Mouse (Mus musculus) liver, embryonic 14.5 days (tissue): Measurements from ENCODE around the gene Sugct. TPM values are rescaled to one million over a fixed set of nuclear protein-coding genes. Genes with fewer than 3 reads are reported as not detected.

Experiments
- ATAC-seq: fragments of 200-750 bp; cut with Nextera tagmentation; 2 replicates; pipeline ENCODE4 v1.8.0; 2017; ENCODE audit warnings: moderate number of reproducible peaks, mild to moderate bottlenecking, moderate library complexity; ENCODE audit not compliant: insufficient read depth
- DNase-seq, 3 experiments: peaks; one replicate each; pipeline ENCODE4 v3.0.0-alpha.2; 2012 to 2013; ENCODE audit warnings: low read depth in 3 of 3, low spot score in 3 of 3
- H3K27ac ChIP-seq: fragments of 300-500 bp; sonication (generic); 2 replicates; pipeline ENCODE4 v1.5.1; 2014; ENCODE audit warnings: moderate library complexity, mild to moderate bottlenecking, control low read depth, inconsistent platforms
- H3K27me3 ChIP-seq: fragments of 300-500 bp; sonication (generic); 2 replicates; pipeline ENCODE4 v1.6.1; 2014; ENCODE audit warnings: mild to moderate bottlenecking, low read length, moderate library complexity; ENCODE audit not compliant: control insufficient read depth, insufficient read depth
- H3K36me3 ChIP-seq: fragments of 300-500 bp; sonication (generic); replicated peaks from 2 replicates; pipeline ENCODE4 v1.6.1; 2014; ENCODE audit warnings: low read depth; ENCODE audit not compliant: control insufficient read depth, insufficient read depth
- H3K4me1 ChIP-seq, 2 experiments: fragments of 200-500 bp in 1 of 2; fragments of 300-500 bp in 1 of 2; sonication (generic) in 1 of 2; replicated peaks; 2 replicates each; pipeline ENCODE4 v1.6.1; 2012 to 2014; ENCODE audit warnings: antibody characterized with exemption in 1 of 2, inconsistent platforms in 1 of 2, low read length in 1 of 2; ENCODE audit not compliant: control insufficient read depth in 2 of 2, insufficient read depth in 2 of 2
- H3K4me2 ChIP-seq: fragments of 300-500 bp; sonication (generic); 2 replicates; pipeline ENCODE4 v1.6.1; 2014; ENCODE audit warnings: low read depth, mild to moderate bottlenecking, control low read depth, moderate library complexity
- H3K4me3 ChIP-seq, 2 experiments: fragments of 200-500 bp in 1 of 2; fragments of 300-500 bp in 1 of 2; sonication (generic) in 1 of 2; 2 replicates each; pipeline ENCODE4 v1.5.1; 2012 to 2014; ENCODE audit warnings: low read depth in 2 of 2, low read length in 2 of 2, mild to moderate bottlenecking in 2 of 2, control low read depth in 1 of 2, inconsistent platforms in 1 of 2, moderate library complexity in 1 of 2; ENCODE audit not compliant: insufficient read depth in 1 of 2
- H3K9ac ChIP-seq: fragments of 300-500 bp; sonication (generic); replicated peaks from 2 replicates; pipeline ENCODE4 v1.6.1; 2014; ENCODE audit warnings: mild to moderate bottlenecking, control low read depth, moderate library complexity
- H3K9me3 ChIP-seq: fragments of 300-500 bp; sonication (generic); 2 replicates; pipeline ENCODE4 v1.6.1; 2016; ENCODE audit warnings: low read length, mixed read lengths; ENCODE audit not compliant: control insufficient read depth
- CTCF ChIP-seq: IDR thresholded peaks from 2 replicates; pipeline ENCODE4 v1.5.1; 2016; ENCODE audit warnings: antibody characterized with exemption, low read depth, control low read depth
- EP300 ChIP-seq: IDR thresholded peaks from 2 replicates; pipeline ENCODE4 v1.6.1; 2016; ENCODE audit warnings: antibody characterized with exemption, low read depth
- WGBS: fragments of 180-500 bp; shearing (Covaris S2); extraction: QIAGEN DNeasy Blood & Tissue Kit; methylation state at CpG from one replicate; pipeline ENCODE4 v1.1.7; 2014; ENCODE audit not compliant: insufficient replicate concordance; 5-methylcytosine and 5-hydroxymethylcytosine counted together
- polyA plus RNA-seq, 2 experiments: library from polyadenylated mRNA; depleted of rRNA in 1 of 2; stranded (reverse) in 1 of 2; unstranded in 1 of 2; fragments of >200 nt; fragmentation: Nextera tagmentation in 1 of 2; extraction: Ambion mirVana in 1 of 2; gene quantifications; 2 replicates each; pipeline versions ENCODE4 v1.2.1 to v1.2.3; 2012 to 2014

The Sugct gene
- polyA plus RNA-seq, 2 experiments = 1.4 to 2.9 TPM

DNA sequence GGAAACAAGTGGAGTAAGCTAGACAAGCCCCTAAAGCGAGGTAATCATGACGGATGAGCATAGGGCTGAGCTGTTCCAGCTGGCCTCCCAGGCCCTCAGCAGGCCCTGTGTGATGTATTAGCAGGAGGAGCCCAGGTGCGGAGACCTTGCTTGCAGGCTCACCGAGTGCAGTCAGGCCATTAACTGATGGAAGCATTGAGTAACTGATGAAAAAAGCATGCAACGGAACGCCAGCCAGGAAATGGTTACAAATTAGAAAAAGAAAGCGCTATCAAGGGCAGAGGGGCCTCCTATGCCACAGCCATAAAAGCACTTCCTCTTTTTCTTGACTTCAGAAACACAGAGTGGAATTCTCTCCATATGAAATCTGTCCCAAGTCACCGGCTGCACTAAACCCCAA is 510.1 kb downstream of the Sugct start:
- no peak for ATAC-seq
- Histone ChIP-seq H3K4me1 (no peaks in the 10 kb centered on the region), H3K27me3 (no peaks in the 10 kb centered on the region), H3K36me3 (no peaks in the 10 kb centered on the region), H3K27ac (no peak overlapping the region), H3K4me2 (no peak overlapping the region), H3K9ac (no peak overlapping the region), H3K9me3 (no peaks in the 10 kb centered on the region), H3K4me3 (no peak overlapping the region)
- 12% methylated on average over 8 of the region's 8 CpGs for WGBS
- DNase-seq = peak in 1 of 3 experiments; percentile 1
- TF ChIP-seq CTCF (no peak), EP300 (no peak)

DNA sequence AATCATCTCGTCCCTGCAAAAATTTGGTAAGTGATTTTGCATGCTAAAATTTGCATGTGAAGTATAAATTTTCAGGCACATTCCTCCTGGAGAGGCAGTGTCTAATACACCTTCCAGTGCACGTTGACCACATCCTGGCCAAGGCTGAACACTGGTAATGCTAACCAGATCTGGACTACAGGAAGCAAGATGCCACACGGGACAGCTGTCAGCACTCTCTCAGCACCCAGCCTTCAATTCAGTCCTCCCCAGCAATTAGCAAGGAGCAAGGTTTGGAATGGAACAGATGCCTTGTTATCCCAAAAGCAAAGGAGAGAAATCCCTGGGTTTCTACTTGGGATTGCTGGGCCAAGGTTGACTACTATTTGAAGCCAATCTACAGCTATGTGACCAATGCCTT is 529.4 kb downstream of the Sugct start:
- no peak for TF ChIP-seq EP300
- TF ChIP-seq CTCF = no peak
- Histone ChIP-seq H3K4me3 (no peak overlapping the region), H3K9me3 (no peaks in the 10 kb centered on the region), H3K9ac (no peak overlapping the region), H3K4me2 (no peak overlapping the region), H3K27ac (no peak overlapping the region), H3K4me1 (no peaks in the 10 kb centered on the region), H3K36me3 (no peaks in the 10 kb centered on the region), H3K27me3 (no peaks in the 10 kb centered on the region)
- ATAC-seq = no peak
- WGBS = 45% methylated on average over 3 of the region's 3 CpGs
- no peak for DNase-seq

DNA sequence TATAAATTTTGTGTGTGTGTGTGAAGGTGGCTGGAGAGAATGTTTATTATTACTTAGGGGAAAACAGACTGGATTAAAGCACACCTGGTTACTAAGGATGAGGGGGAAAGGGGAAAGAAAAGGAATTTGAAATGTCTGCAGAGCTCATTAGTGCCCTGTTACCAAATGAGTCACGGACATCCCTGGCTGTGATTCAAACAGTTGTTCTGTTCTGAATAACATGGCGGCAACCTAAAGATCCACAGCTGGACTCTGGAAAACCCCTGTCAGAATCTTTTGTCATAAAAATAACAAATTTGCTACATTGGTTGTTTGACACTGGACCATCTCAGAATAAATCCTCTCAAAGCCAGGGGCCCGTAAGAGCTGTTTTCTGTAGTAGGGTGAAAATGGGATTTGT is 530.6 kb downstream of the Sugct start:
- H3K36me3 ChIP-seq = no peaks in the 10 kb centered on the region
- H3K27me3 ChIP-seq = no peaks in the 10 kb centered on the region
- no peaks in the 10 kb centered on the region for H3K9me3 ChIP-seq
- H3K27ac ChIP-seq = no peak overlapping the region
- H3K9ac ChIP-seq = no peak overlapping the region
- TF ChIP-seq CTCF (no peak), EP300 (no peak)
- no peaks in the 10 kb centered on the region for H3K4me1 ChIP-seq
- no peak overlapping the region for H3K4me3 ChIP-seq
- ATAC-seq = no peak
- 75% methylated on average over 3 of the region's 3 CpGs for WGBS
- DNase-seq = no peak
- H3K4me2 ChIP-seq = no peak overlapping the region

DNA sequence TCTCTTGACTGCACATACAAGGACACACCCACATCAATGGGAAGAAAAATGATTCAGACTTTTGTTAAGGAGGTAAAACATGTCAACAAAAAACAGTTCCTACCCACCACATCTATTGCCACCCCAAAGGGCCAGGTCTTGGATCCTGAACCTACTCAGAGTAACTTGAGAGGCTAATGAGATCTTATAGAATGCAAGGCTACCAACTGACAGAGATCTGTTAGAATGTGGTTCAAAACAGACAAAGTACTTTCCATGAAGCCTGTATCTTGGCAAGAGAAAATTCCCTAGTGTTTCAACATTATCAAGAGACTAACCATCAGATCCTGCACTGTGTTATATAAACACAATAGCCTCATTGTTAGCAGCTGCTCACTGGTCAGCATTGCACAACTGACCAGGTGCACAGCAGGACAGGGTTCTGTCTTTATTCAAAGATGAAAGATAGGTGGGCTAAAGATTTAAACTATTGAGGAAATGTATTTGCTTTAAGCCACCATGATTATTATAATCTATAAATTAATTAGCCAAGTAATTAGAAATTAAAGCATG is 548.8 kb downstream of the Sugct start:
- no peak for ATAC-seq
- H3K36me3 ChIP-seq = no peaks in the 10 kb centered on the region
- no peaks in the 10 kb centered on the region for H3K9me3 ChIP-seq
- H3K4me1 ChIP-seq = no peaks in the 10 kb centered on the region
- no peak overlapping the region for H3K9ac ChIP-seq
- no peak overlapping the region for H3K4me3 ChIP-seq
- no peak for DNase-seq
- H3K27me3 ChIP-seq = no peaks in the 10 kb centered on the region
- H3K27ac ChIP-seq = no peak overlapping the region
- no peak for TF ChIP-seq CTCF
- no peak for TF ChIP-seq EP300
- H3K4me2 ChIP-seq = no peak overlapping the region

DNA sequence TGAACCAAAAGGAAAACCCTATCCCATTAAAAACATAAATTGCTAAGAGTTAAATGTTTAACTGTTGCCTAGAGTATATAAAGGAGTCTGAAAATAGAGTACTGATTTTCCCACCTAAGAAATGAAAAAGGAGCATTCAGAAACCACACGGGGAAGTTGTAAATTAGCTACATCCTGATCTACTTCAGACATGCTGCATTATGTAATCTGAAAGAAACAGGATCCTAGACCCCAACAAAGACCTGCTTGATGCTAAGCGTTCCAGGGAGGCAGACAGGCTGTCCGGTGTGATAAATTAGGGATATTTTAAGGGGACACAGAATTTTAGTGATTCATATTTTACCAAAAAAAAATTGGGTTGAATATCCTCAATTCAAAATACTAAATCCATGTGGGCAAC is 579.3 kb downstream of the Sugct start:
- Histone ChIP-seq H3K9me3 (no peaks in the 10 kb centered on the region), H3K4me3 (no peak overlapping the region), H3K27me3 (no peaks in the 10 kb centered on the region), H3K36me3 (no peaks in the 10 kb centered on the region), H3K4me2 (no peak overlapping the region), H3K9ac (no peak overlapping the region), H3K4me1 (no peaks in the 10 kb centered on the region), H3K27ac (no peak overlapping the region)
- TF ChIP-seq CTCF (no peak), EP300 (no peak)
- DNase-seq = no peak
- WGBS = 11% methylated on average over 3 of the region's 3 CpGs
- no peak for ATAC-seq
